Mouse (Mus musculus) midbrain, embryonic 10.5 days (tissue): ENCODE measurements around the gene Plaur. TPM values are rescaled to one million over a fixed set of nuclear protein-coding genes. Genes with fewer than 3 reads are reported as not detected.

ENCODE experiments used
- DNase-seq: peaks from one replicate; pipeline ENCODE4 v3.0.0-alpha.2; 2017; ENCODE audit warnings: low spot score
- H3K27ac ChIP-seq: fragments of 300-500 bp; sonication (generic); replicated peaks from 2 replicates; pipeline ENCODE4 v1.5.1; 2016; ENCODE audit warnings: mild to moderate bottlenecking
- H3K27me3 ChIP-seq: fragments of 300-500 bp; sonication (generic); 2 replicates; pipeline ENCODE4 v1.6.1; 2016; ENCODE audit warnings: low read depth, mild to moderate bottlenecking; ENCODE audit not compliant: poor library complexity, severe bottlenecking
- H3K36me3 ChIP-seq: fragments of 300-500 bp; sonication (generic); 2 replicates; pipeline ENCODE4 v1.6.1; 2016; ENCODE audit warnings: mild to moderate bottlenecking, moderate library complexity
- H3K4me1 ChIP-seq: fragments of 300-500 bp; sonication (generic); 2 replicates; pipeline ENCODE4 v1.6.1; 2016
- H3K4me3 ChIP-seq: fragments of 300-500 bp; sonication (generic); 2 replicates; pipeline ENCODE4 v1.5.1; 2016; ENCODE audit warnings: mild to moderate bottlenecking, moderate library complexity
- H3K9me3 ChIP-seq: fragments of 300-500 bp; sonication (generic); replicated peaks from 2 replicates; pipeline ENCODE4 v1.6.1; 2016; ENCODE audit warnings: mild to moderate bottlenecking
- WGBS: fragments of 180-500 bp; shearing (Covaris S2); methylation state at CpG from one replicate; pipeline ENCODE4 v1.1.7; 2016; 5-methylcytosine and 5-hydroxymethylcytosine counted together
- polyA plus RNA-seq: library from polyadenylated mRNA; unstranded; fragments of >200 nt; fragmentation: Nextera tagmentation; extraction: Ambion mirVana; gene quantifications from 2 replicates; pipeline ENCODE4 v1.2.1, GENCODE M21; 2016

Plaur gene
- polyA plus RNA-seq, 1 experiment from 2014 or later, result 1.0 TPM

DNA sequence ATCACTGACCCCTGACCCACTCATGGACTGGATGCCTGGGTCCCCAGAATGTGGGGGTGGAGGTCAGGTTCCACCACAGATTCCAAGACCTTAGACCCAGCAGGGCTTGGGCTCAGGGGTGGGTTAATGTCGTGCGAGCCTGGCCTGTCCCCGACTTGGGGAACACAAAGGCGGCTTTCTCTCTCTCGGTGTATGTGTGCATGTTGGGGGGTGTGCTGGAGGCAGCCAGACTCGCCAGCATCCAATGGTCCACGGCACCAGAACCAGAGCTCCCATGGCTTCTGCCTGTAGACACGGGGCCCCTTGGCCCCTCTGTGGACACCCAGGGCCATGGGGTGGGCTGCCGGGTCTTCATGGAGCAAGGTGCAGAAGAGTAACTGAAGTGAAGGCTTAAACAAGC is 23.2 kb downstream of the Plaur start:
- Histone ChIP-seq H3K27me3 (peaks cover 44% of the 10 kb centered on the region), H3K27ac (peak overlapping the region; percentile 81; the same call in 1 of the 2 replicates), H3K36me3 (peaks cover 14% of the 10 kb centered on the region), H3K4me1 (peaks cover 62% of the 10 kb centered on the region), H3K4me3 (peak overlapping the region; percentile 9; the same call in 1 of the 2 replicates), H3K9me3 (no peaks in the 10 kb centered on the region)
- DNase-seq, result no peak
- 78% methylated on average over 9 of the region's 9 CpGs for WGBS

DNA sequence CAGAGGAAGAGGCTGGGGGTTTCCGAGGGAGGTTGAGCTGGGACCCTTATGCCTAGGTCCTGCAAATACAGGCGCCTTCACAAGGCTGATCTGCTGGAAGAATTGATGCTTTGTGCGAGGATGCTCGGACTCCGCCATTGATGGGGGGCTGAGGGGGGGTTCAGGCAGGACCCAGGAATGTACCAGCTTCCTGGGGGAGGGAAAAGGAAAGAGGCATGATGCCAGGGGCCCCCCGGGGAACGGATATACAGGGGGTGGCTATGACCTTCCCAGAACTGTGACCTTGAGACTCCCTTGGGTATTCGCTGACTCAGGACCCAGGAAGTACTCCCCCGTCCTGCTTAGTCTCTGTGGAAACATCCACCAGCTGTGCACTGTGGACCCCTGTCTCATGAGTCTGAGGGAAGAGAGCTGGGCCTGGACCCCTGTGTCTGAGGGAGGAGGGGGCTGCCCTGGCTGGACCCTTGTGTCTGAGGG is 24.4 kb downstream of the Plaur start:
- Histone ChIP-seq H3K27ac (peak overlapping the region; percentile 81), H3K36me3 (peaks cover 23% of the 10 kb centered on the region), H3K9me3 (no peaks in the 10 kb centered on the region), H3K27me3 (peaks cover 32% of the 10 kb centered on the region), H3K4me1 (peaks cover 50% of the 10 kb centered on the region), H3K4me3 (peak overlapping the region; percentile 35; the same call in 1 of the 2 replicates)
- 72% methylated on average over 9 of the region's 9 CpGs for WGBS
- no peak for DNase-seq

DNA sequence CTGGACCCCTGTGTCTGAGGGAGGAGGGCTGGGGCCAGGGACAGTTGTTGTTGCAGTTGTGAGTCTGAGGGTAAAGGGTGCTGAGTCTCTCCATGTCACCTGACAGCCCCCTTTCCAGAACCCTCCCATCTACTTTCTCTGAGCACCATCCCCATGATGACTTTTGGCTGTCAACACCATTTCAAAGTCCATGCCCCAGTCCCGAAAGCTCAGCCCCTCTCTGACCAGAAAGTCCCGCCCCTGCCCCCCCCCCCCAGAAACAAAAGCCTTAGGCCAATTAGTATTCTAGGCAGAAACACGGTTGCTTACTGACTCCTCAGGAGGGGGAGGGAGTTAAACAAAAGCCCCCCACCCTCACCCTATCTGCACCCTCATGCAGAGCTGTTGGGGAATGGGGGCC is 25.1 kb downstream of the Plaur start:
- peak overlapping the region; percentile 81 for H3K27ac ChIP-seq
- DNase-seq, result no peak
- no peaks in the 10 kb centered on the region for H3K9me3 ChIP-seq
- no peak overlapping the region for H3K4me3 ChIP-seq
- WGBS, result 50% methylated on average over 3 of the region's 3 CpGs
- peaks cover 26% of the 10 kb centered on the region for H3K27me3 ChIP-seq
- H3K4me1 ChIP-seq, result peaks cover 48% of the 10 kb centered on the region
- H3K36me3 ChIP-seq, result peaks cover 31% of the 10 kb centered on the region

DNA sequence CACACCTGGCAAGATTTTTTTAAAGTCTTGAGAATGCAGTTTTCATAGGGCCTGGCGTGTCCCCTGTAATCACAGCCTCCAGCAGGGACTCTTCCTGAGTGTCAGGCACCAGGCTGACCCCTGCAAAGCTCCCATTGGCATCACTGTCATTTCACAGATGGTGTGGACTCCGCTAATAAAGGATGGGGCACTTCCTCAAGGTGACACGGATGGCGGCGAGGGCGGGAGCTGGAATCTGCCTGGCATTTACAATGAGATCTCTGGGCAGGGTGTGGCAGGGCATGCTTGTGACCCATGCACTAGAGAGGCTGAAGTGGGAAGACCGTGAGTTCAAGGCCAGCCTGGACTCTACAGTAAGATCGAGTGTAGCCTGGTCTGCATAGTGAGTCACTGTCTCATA is 26.0 kb downstream of the Plaur start:
- no peak for DNase-seq
- WGBS, result 88% methylated on average over 8 of the region's 8 CpGs
- H3K36me3 ChIP-seq, result peaks cover 31% of the 10 kb centered on the region

DNA sequence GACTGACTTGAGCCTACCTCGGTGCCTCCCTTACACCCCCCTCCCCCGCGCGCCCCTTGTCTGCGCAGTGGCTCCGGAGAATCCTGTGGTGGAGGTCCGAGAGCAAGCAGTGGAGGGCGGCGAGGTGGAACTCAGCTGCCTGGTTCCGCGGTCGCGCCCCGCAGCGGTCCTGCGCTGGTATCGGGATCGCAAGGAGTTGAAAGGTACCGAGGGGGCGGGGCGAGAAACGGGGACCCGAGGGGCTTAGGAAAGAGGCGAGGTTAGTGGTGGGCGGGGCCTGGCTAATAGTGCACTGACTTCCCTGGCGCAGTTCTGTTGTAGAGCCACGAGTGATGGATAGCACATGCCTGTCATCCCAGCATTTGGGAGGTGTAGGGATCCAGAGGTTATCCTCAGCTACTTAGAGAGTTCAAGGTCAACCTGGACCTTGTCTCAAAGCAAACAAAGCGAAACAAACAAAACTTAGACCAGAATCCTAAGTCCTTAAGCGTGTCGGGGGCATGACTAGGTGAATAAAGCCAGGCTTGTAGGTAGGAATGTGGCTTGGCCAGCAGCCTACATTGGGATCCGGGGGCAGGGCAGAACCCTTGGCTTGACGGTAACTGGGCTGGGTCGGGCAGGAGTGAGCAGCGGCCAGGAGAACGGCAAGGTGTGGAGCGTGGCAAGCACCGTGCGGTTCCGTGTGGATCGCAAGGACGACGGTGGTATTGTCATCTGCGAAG is 37.7 kb downstream of the Plaur start:
- 15% methylated on average over 43 of the region's 43 CpGs for WGBS

More for the DNA sequence above, 26.0 kb downstream of the Plaur start:
- H3K9me3 ChIP-seq, result no peaks in the 10 kb centered on the region
- peaks cover 18% of the 10 kb centered on the region; the same call in 1 of the 2 replicates for H3K27me3 ChIP-seq
- H3K4me3 ChIP-seq, result no peak overlapping the region
- H3K4me1 ChIP-seq, result peaks cover 41% of the 10 kb centered on the region
- H3K27ac ChIP-seq, result no peak overlapping the region

DNA sequence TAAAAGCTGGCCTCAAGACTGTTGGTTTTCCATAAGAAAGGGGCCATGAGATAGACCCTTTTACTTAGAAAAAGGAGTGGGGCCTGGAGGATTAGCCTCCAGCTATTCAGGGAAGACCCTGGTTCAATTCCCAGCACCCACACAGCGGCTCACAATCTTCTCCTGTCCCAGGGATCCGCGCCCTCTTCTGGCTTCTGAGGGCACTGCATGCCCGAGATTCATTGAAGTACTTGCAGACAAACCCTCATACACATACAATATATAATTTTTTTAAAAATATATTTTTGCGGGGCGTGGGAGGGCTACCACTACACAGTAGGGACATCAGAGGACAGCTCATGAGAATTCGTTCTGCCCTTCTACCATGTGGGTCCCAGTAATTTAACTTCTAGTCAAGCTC is 38.6 kb downstream of the Plaur start:
- Histone ChIP-seq H3K4me3 (no peak overlapping the region), H3K9me3 (peaks cover 8% of the 10 kb centered on the region; the same call in 1 of the 2 replicates), H3K27me3 (peaks cover 66% of the 10 kb centered on the region), H3K36me3 (peaks cover 38% of the 10 kb centered on the region), H3K27ac (no peak overlapping the region), H3K4me1 (peaks cover 44% of the 10 kb centered on the region)
- 33% methylated on average over 7 of the region's 7 CpGs for WGBS
- DNase-seq, result peak; percentile 51

More for the DNA sequence above, 37.7 kb downstream of the Plaur start:
- peak overlapping the region; percentile 36 for H3K4me3 ChIP-seq
- DNase-seq, result peak; percentile 38
- H3K36me3 ChIP-seq, result peaks cover 39% of the 10 kb centered on the region
- peaks cover 8% of the 10 kb centered on the region; the same call in 1 of the 2 replicates for H3K9me3 ChIP-seq
- H3K27ac ChIP-seq, result no peak overlapping the region
- H3K27me3 ChIP-seq, result peaks cover 66% of the 10 kb centered on the region
- H3K4me1 ChIP-seq, result peaks cover 34% of the 10 kb centered on the region

DNA sequence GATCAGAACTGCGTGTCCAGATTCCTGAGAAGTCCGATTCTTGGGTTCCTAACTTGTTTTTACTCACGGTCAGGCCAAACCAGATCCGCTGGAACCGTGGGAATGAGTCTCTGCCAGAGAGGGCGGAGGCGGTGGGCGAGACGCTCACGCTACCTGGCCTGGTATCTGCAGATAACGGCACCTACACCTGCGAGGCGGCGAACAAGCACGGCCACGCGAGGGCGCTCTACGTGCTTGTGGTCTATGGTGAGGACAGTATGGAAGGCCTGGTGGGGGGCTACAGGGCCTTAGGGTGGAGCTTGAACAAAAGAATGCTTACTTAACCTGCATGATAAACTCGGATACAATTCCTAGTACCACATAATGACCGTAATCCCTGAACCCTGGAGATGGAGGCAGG is 39.2 kb downstream of the Plaur start:
- Histone ChIP-seq H3K9me3 (peaks cover 8% of the 10 kb centered on the region; the same call in 1 of the 2 replicates), H3K4me1 (peaks cover 49% of the 10 kb centered on the region), H3K27ac (no peak overlapping the region), H3K36me3 (peaks cover 38% of the 10 kb centered on the region), H3K4me3 (no peak overlapping the region), H3K27me3 (peaks cover 66% of the 10 kb centered on the region)
- DNase-seq, result no peak
- 47% methylated on average over 21 of the region's 21 CpGs for WGBS

DNA sequence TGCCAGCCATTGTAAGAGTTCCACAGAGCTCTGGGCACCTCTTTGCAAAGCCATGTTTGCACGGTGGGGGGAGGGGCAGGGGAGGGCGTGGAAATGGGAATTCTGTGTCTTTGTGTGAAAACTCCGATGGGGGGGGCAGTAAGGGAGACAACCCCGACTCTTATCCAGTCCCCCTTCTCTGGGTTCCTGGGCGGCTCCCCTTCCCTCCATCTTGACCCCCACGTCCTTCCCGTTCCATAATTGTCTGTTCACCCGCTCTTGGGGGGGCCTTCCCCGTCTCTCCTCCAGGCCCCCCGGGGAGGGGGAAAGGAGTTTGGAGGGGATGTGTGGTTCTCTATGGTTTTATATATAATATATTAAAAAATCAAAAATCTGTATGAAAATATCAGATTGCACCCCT is 41.7 kb downstream of the Plaur start:
- Histone ChIP-seq H3K27ac (peak overlapping the region; percentile 96; the same call in 1 of the 2 replicates), H3K4me1 (peaks cover 62% of the 10 kb centered on the region), H3K4me3 (0 out of 2 replicates have a peak overlapping the region, but pooled peaks have one; percentile 27), H3K9me3 (peaks cover 8% of the 10 kb centered on the region; the same call in 1 of the 2 replicates), H3K36me3 (peaks cover 33% of the 10 kb centered on the region), H3K27me3 (peaks cover 43% of the 10 kb centered on the region)
- no peak for DNase-seq
- WGBS, result 24% methylated on average over 10 of the region's 10 CpGs

DNA sequence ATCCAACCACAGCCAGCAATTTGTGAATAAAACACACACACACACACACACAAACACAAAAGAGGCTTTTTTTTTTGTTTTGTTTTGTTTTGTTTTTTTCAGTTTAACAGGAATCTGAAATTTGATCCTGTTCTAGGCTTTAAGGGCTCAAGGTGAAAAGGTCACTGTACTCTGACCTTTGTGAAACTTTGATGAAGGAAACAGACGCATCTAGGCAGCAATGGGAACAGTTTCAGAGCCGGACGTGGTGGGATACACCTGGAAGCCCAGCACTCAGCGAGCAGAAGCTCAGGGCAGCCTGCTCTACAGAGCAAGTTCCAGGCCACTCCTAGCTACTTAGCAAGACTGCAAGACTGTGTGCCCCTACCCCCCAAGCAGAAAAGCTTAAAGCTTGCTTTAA is 42.6 kb downstream of the Plaur start:
- Histone ChIP-seq H3K4me3 (0 out of 2 replicates have a peak overlapping the region, but pooled peaks have one; percentile 65), H3K27me3 (peaks cover 35% of the 10 kb centered on the region), H3K9me3 (peaks cover 8% of the 10 kb centered on the region; the same call in 1 of the 2 replicates), H3K4me1 (peaks cover 56% of the 10 kb centered on the region), H3K27ac (peak overlapping the region; percentile 96), H3K36me3 (peaks cover 33% of the 10 kb centered on the region)
- no peak for DNase-seq
- WGBS, result 13% methylated on average over 4 of the region's 4 CpGs

DNA sequence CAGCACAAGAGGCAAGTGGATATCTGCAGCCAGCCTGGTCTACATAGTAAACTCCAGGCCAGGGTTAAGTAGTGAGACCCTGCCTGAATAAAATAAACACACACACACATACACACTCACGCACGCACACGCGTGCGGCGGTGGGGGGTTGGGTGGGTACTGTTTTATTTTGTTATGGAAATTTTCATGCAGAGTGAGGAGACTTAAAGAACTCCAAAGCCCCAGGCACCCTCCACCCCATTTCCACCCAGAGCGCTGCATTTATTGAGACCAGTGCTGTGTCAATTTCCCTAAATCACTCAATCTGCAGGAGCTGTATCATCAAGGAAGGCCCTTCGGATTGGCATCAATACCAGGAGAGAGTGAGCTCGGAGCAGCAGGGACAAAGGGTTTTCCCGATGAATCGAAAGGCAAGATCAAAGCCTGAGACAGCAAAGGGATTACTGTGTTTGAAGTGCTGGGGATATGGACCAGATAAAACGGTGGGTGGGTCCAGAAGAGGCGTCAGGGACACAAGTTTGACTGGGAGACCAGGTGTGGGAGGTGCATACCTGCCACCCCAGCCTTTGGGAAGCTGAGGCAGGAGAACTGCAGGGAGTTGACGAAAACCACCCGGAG is 43.3 kb downstream of the Plaur start:
- Histone ChIP-seq H3K27me3 (peaks cover 28% of the 10 kb centered on the region), H3K4me1 (peaks cover 49% of the 10 kb centered on the region), H3K27ac (peak overlapping the region; percentile 96), H3K36me3 (peaks cover 35% of the 10 kb centered on the region), H3K9me3 (peaks cover 4% of the 10 kb centered on the region; the same call in 1 of the 2 replicates), H3K4me3 (peak overlapping the region; percentile 65)
- DNase-seq, result no peak
- 12% methylated on average over 15 of the region's 15 CpGs for whole genome bisulfite sequencing

DNA sequence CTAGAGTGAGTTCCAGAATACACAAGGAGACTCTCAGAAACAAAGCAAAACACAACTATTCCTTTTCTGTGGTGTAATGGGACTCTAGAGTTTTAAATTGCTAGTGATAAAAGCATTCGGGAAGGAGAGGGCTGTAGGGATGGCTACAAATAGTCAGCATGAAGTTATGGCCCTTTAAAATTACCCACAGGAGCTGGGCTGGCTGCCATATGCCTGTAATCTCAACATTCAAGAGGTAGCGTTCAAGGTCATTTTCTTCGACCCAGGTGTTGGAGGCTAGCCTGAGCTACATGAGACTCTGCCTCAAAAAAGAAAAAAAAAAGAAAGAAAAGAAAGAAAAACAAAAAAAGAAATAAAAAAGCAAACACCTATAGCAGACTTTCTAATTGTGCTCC is 43.8 kb downstream of the Plaur start:
- H3K27ac ChIP-seq, result peak overlapping the region; percentile 96
- H3K4me3 ChIP-seq, result peak overlapping the region; percentile 65
- H3K27me3 ChIP-seq, result peaks cover 23% of the 10 kb centered on the region
- peaks cover 35% of the 10 kb centered on the region for H3K36me3 ChIP-seq
- H3K9me3 ChIP-seq, result no peaks in the 10 kb centered on the region
- peaks cover 49% of the 10 kb centered on the region for H3K4me1 ChIP-seq
- 14% methylated on average over 3 of the region's 3 CpGs for WGBS
- DNase-seq, result no peak

DNA sequence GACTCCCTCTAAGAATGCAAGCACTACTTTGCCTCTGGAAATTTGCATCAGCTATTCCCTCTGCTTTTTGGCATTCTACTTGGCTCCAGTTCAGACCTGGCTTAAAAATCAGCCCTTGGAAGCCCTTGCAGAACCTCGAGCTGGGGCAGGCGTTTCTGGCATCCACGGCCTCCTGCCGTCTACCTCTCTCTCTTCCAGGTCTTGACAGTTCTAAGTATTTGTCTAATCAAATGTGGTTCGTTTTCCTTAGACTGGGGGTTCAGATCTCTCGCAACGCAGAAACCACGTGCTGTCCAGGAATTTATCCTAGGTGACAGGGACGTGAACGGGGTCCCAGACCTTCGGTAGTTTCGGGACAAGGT is 44.2 kb downstream of the Plaur start:
- DNase-seq, result no peak

More for the DNA sequence above, 44.2 kb downstream of the Plaur start:
- H3K36me3 ChIP-seq, result peaks cover 35% of the 10 kb centered on the region
- peaks cover 49% of the 10 kb centered on the region for H3K4me1 ChIP-seq
- peaks cover 19% of the 10 kb centered on the region for H3K27me3 ChIP-seq
- under 1% methylated on average over 12 of the region's 12 CpGs for WGBS
- peak overlapping the region; percentile 96 for H3K27ac ChIP-seq
- H3K9me3 ChIP-seq, result no peaks in the 10 kb centered on the region
- H3K4me3 ChIP-seq, result peak overlapping the region; percentile 65
